Mouse (Mus musculus) embryonic facial prominence, embryonic 10.5 days (tissue): ENCODE measurements around the gene Cby3. TPM values are rescaled to one million over a fixed set of nuclear protein-coding genes. Genes with fewer than 3 reads are reported as not detected.
A peak's percentile ranks its signal among the peaks of the same experiment; 100 is the strongest.

Experiments used
- DNase-seq: peaks from one replicate; pipeline ENCODE4 v3.0.0-alpha.2; 2017; ENCODE audit warnings: low spot score
- H3K27ac ChIP-seq: fragments of 300-500 bp; sonication (generic); replicated peaks from 2 replicates; pipeline ENCODE4 v1.5.1; 2016; ENCODE audit warnings: mild to moderate bottlenecking
- H3K27me3 ChIP-seq: fragments of 300-500 bp; sonication (generic); replicated peaks from 2 replicates; pipeline ENCODE4 v1.6.1; 2016; ENCODE audit warnings: low read depth, mild to moderate bottlenecking; ENCODE audit not compliant: poor library complexity, severe bottlenecking
- H3K36me3 ChIP-seq: fragments of 300-500 bp; sonication (generic); replicated peaks from 2 replicates; pipeline ENCODE4 v1.6.1; 2016; ENCODE audit warnings: mild to moderate bottlenecking, moderate library complexity
- H3K4me1 ChIP-seq: fragments of 300-500 bp; sonication (generic); 2 replicates; pipeline ENCODE4 v1.6.1; 2016
- H3K4me3 ChIP-seq: fragments of 300-500 bp; sonication (generic); 2 replicates; pipeline ENCODE4 v1.5.1; 2016; ENCODE audit warnings: mild to moderate bottlenecking, moderate library complexity
- H3K9me3 ChIP-seq: fragments of 300-500 bp; sonication (generic); 2 replicates; pipeline ENCODE4 v1.6.1; 2016; ENCODE audit warnings: mild to moderate bottlenecking
- WGBS: fragments of 180-500 bp; shearing (Covaris S2); methylation state at CpG from one replicate; pipeline ENCODE4 v1.1.7; 2016; 5-methylcytosine and 5-hydroxymethylcytosine counted together
- microRNA counts: library from miRNA; unstranded; fragments of <30 nt; microRNA quantifications from one replicate; lab custom pipeline; 2017
- microRNA-seq: library from miRNA; unstranded; fragments of <30 nt; microRNA quantifications from one replicate; pipeline ENCODE4, GENCODE M21; 2017
- polyA plus RNA-seq: library from polyadenylated mRNA; unstranded; fragments of >200 nt; fragmentation: Nextera tagmentation; extraction: Ambion mirVana; gene quantifications from 2 replicates; pipeline ENCODE4 v1.2.1, GENCODE M21; 2016

The Cby3 gene
- polyA plus RNA-seq, 1 experiment from 2014 or later = 0.52 TPM

DNA sequence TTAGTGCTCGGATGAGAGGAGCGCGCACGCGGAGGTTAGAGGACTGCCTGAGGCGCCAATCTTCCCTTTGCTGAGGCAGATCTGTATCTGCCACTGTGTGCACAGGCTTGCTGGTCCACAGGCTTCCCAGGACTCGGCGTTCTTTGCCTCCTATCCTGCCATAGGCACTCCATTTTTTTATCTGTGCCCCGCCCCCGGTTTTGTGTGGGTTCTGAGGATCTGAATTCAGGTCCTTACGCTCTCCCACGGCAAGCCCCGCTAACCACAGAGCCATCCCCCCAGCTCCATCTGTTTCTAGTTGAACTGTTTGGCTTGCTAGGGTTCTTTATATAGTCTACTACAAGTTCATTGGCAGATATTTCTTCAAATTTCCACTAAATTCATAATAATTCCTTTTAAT is 44.5 kb downstream of the Cby3 start:
- 87% methylated on average over 13 of the region's 13 CpGs for WGBS
- DNase-seq = no peak
- peaks cover 94% of the 10 kb centered on the region for H3K36me3 ChIP-seq

DNA sequence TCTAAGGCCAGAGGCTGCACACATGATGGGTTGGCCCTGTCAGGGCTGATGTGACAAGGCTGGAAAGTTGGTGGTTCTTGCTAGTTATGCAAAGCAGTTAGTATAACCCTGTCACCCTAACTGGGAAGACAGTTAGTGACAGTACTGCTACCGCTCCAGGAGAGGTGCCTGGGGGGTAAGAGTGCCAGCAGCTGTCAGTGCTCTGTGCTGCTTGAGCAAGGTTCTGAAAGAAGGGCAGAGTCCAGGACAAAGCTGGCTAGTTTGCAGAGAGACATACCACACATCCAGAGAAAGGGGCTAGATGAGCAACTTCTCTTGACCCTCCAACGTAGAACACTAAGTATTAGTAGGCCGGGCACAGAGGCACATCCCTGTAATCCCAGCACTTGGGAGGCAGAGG is 48.2 kb downstream of the Cby3 start:
- Histone ChIP-seq H3K27ac (no peak overlapping the region), H3K36me3 (peaks cover 93% of the 10 kb centered on the region), H3K4me3 (no peak overlapping the region), H3K4me1 (peaks cover 6% of the 10 kb centered on the region; the same call in 1 of the 2 replicates), H3K9me3 (no peaks in the 10 kb centered on the region), H3K27me3 (no peaks in the 10 kb centered on the region)
- DNase-seq = no peak
- WGBS = 91% methylated on average over 3 of the region's 3 CpGs

More for the DNA sequence above, 44.5 kb downstream of the Cby3 start:
- H3K9me3 ChIP-seq = no peaks in the 10 kb centered on the region
- no peak overlapping the region for H3K4me3 ChIP-seq
- H3K27me3 ChIP-seq = no peaks in the 10 kb centered on the region
- no peak overlapping the region for H3K27ac ChIP-seq
- no peaks in the 10 kb centered on the region for H3K4me1 ChIP-seq

DNA sequence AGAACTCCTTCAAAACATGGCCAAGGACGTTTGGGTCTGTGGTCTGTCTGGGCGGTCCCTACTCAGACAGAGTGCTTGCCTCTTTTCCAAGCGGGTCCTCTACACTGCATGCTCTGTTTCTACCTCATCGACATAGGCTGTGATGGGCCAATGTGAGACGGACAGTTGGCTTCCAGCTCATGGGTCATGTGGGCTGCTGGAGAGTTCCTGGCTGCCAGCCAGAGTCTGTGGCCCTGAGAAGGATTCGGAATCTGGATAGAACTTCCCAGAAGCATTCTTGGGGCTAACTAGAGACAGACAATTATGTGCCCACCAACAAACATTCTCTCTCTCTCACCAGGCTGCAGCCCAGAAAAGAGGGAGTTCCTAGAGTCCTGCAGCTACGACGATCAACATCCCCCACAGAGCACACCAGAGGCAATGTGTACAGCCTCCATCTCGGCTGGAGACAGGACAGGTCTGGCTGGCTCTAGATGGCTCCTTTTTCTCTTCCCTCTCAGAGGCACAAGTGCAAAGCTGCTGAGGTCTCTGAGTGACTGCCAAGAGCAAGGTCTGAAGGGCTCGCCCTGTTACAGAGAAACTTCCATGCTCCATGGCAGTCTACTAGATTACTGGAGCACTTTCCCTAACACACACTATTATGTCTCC is 49.2 kb downstream of the Cby3 start:
- Histone ChIP-seq H3K36me3 (peaks cover 87% of the 10 kb centered on the region), H3K27ac (no peak overlapping the region), H3K4me1 (peaks cover 7% of the 10 kb centered on the region; the same call in 1 of the 2 replicates), H3K9me3 (no peaks in the 10 kb centered on the region), H3K4me3 (no peak overlapping the region), H3K27me3 (no peaks in the 10 kb centered on the region)
- 86% methylated on average over 10 of the region's 10 CpGs for WGBS
- no peak for DNase-seq

DNA sequence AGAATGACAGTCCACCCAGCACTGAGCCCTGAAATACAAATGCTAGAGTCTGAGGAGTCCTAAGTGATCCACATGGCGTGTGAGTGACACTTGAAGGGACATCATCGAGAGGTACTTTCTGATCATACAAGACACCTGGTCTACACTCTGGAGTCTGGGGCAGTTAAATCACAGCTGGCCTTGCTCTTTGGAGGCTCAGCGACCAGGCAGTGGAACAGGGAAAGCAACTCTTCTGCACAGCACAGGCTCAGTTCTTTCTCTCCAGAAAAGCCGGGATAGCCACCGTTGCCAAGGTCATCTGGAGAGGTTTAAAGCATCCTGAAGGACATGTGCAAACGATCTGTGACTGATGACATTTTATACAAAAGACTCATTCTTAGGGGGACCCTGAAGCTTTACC is 53.0 kb downstream of the Cby3 start:
- peaks cover 83% of the 10 kb centered on the region for H3K36me3 ChIP-seq
- no peak for DNase-seq
- WGBS = 56% methylated on average over 6 of the region's 6 CpGs

More for the DNA sequence above, 53.0 kb downstream of the Cby3 start:
- Histone ChIP-seq H3K27ac (0 out of 2 replicates have a peak overlapping the region, but pooled peaks have one; percentile 11), H3K4me3 (no peak overlapping the region), H3K9me3 (no peaks in the 10 kb centered on the region), H3K4me1 (peaks cover 7% of the 10 kb centered on the region; the same call in 1 of the 2 replicates), H3K27me3 (no peaks in the 10 kb centered on the region)

MicroRNA genes within 50 kb of the gene (microRNA counts, 519-probe panel; counts per million panel counts)
- microRNA mmu-miR-804 (lab: Ali Mortazavi, UCI) = 5,251 counts per million, percentile 89 among the panel's probes with 10 or more counts

Small RNA genes lying within 50 kb of the gene (microRNA-seq; reads per million reads assigned to microRNA genes)
- gene Mir804 = not detected

Other genes starting within 250 kb of the Cby3 start
- 35.7 and 36.9 TPM in 2 replicates for gene Tbc1d9b, start 223.1 kb upstream of the Cby3 start, polyA plus RNA-seq
- 24.1 and 27.3 TPM in 2 replicates for gene Mrnip, start 180.0 kb upstream of the Cby3 start, polyA plus RNA-seq
- 130 and 131 TPM in 2 replicates for gene Sqstm1, start 143.6 kb upstream of the Cby3 start, polyA plus RNA-seq
- 22.6 and 23.5 TPM in 2 replicates for gene Mgat4b, start 143.6 kb upstream of the Cby3 start, polyA plus RNA-seq
- 0.75 and 1.4 TPM in 2 replicates for gene Ltc4s, start 115.8 kb upstream of the Cby3 start, polyA plus RNA-seq
- 6.7 and 7.2 TPM in 2 replicates for gene Maml1, start 62.2 kb upstream of the Cby3 start, polyA plus RNA-seq
- 318 and 328 TPM in 2 replicates for gene Canx, start 28.8 kb upstream of the Cby3 start, polyA plus RNA-seq
- gene Hnrnph1, start 22.5 kb downstream of the Cby3 start, polyA plus RNA-seq = 611 and 614 TPM in 2 replicates
- 21.8 and 27.0 TPM in 2 replicates for gene Rufy1, start 76.7 kb downstream of the Cby3 start, polyA plus RNA-seq
- gene Adamts2, start 247.6 kb downstream of the Cby3 start, polyA plus RNA-seq = 0.74 and 1.4 TPM in 2 replicates